Mouse (Mus musculus): ENCODE data around the gene Nrip1. TPM values are rescaled to one million over a fixed set of nuclear protein-coding genes. Genes with fewer than 3 reads are reported as not detected.

The Nrip1 gene
- total and polyA plus RNA-seq, 2 experiments from 2014 or later: 29.5 to 33.7 TPM

DNA sequence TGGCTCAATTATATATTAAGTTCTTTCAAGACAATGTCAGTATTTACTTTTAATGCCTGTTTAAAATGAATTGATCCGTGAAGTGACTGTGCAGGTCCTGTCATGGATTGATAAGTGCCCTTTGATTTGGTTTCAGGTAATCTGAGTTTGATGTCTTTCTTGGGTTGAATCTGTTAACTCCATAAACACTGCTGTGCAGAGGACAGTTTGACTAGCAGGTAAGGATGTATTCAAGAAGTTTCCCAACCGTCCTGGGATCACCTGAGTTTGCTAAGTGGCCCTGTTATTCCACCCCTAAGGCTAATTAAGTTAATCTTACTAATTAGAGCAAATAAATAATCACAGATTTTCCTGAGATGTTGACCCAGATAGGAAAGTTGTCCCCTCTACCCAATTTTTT is 84.1 kb downstream of the Nrip1 start:
- no peaks in the 10 kb centered on the region for H3K27me3 ChIP-seq (ENCODE audit: insufficient read depth, low read length)
- no peak overlapping the region for H3K4me3 ChIP-seq (ENCODE audit: low read depth, low read length)
- WGBS: 79% methylated on average over 2 of the region's 2 CpGs
- no peaks in the 10 kb centered on the region for H3K4me1 ChIP-seq (ENCODE audit: insufficient read depth, low read length)
- H3K4me2 ChIP-seq (ENCODE audit: low read depth, low read length, poor library complexity, severe bottlenecking): no peak overlapping the region
- no peak for DNase-seq (ENCODE audit: low spot score)
- no peak for ATAC-seq (ENCODE audit: low FRiP score)
- peaks cover 26% of the 10 kb centered on the region for H3K36me3 ChIP-seq (ENCODE audit: insufficient read depth, low read length)
- no peak overlapping the region for H3K27ac ChIP-seq (ENCODE audit: low read depth, low read length)
- no peak overlapping the region for H3K9ac ChIP-seq (replicated peaks; ENCODE audit: low read length, poor library complexity, severe bottlenecking)
- no peak for TF ChIP-seq CTCF (IDR thresholded peaks at IDR 0.05)
- H3K9me3 ChIP-seq (ENCODE audit: low read length): no peaks in the 10 kb centered on the region

DNA sequence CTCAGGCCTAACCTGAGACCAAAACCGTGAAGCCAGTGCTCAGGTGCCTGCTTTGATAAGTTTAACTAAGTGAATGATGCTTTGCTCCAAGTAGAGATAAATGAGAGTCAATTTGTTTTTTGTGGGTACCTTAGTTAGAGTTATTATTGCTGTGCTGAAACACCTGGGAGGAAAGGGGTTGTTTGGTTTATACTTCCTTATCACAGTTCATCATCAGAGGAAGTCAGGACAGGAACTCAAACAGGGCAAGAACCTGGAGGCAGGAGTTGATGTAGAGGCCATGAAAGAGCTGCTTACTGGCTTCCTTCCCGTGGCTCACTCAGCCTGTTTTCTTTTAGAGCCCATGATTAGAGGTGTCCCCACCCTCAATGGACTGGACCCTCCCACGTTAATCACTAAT is 89.8 kb downstream of the Nrip1 start:
- DNase-seq (ENCODE audit: low spot score) (no peak), ATAC-seq (ENCODE audit: low FRiP score) (no peak)
- no peak overlapping the region for H3K4me2 ChIP-seq (ENCODE audit: low read depth, low read length, poor library complexity, severe bottlenecking)
- H3K27me3 ChIP-seq (ENCODE audit: insufficient read depth, low read length): no peaks in the 10 kb centered on the region
- no peak overlapping the region for H3K9ac ChIP-seq (replicated peaks; ENCODE audit: low read length, poor library complexity, severe bottlenecking)
- no peak overlapping the region for H3K27ac ChIP-seq (ENCODE audit: low read depth, low read length)
- H3K4me3 ChIP-seq (ENCODE audit: low read depth, low read length): no peak overlapping the region
- 70% methylated on average over 3 of the region's 3 CpGs for WGBS
- H3K36me3 ChIP-seq (ENCODE audit: insufficient read depth, low read length): no peaks in the 10 kb centered on the region
- H3K4me1 ChIP-seq (ENCODE audit: insufficient read depth, low read length): no peaks in the 10 kb centered on the region
- H3K9me3 ChIP-seq (ENCODE audit: low read length): no peaks in the 10 kb centered on the region
- TF ChIP-seq CTCF (IDR thresholded peaks at IDR 0.05): no peak

DNA sequence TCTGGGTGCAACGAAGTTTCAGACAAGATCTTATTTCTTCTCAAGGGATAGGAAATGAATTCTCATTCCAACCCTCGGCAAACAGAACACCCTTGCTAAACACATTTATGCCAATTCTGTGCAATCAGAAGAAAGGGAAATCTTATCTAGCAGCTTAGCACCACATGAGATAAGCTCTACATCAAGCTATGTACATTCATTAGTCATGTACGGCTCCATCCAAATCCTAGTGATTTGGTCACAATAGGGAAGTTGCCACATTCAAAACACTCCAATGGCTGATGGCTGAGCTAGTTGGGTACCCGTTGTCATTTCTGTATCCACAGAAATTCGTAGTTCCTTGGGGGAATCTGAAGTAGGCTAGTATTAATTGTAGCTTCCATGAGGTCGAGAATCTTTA is 91.8 kb downstream of the Nrip1 start:
- no peak overlapping the region for H3K9ac ChIP-seq (replicated peaks; ENCODE audit: low read length, poor library complexity, severe bottlenecking)
- H3K4me3 ChIP-seq (ENCODE audit: low read depth, low read length): no peak overlapping the region
- H3K27me3 ChIP-seq (ENCODE audit: insufficient read depth, low read length): no peaks in the 10 kb centered on the region
- H3K4me2 ChIP-seq (ENCODE audit: low read depth, low read length, poor library complexity, severe bottlenecking): no peak overlapping the region
- H3K36me3 ChIP-seq (ENCODE audit: insufficient read depth, low read length): no peaks in the 10 kb centered on the region
- 81% methylated on average over 6 of the region's 6 CpGs for WGBS
- ATAC-seq (ENCODE audit: low FRiP score): no peak
- H3K4me1 ChIP-seq (ENCODE audit: insufficient read depth, low read length): no peaks in the 10 kb centered on the region
- no peaks in the 10 kb centered on the region for H3K9me3 ChIP-seq (ENCODE audit: low read length)
- TF ChIP-seq CTCF (IDR thresholded peaks at IDR 0.05): no peak
- DNase-seq (ENCODE audit: low spot score): no peak
- H3K27ac ChIP-seq (ENCODE audit: low read depth, low read length): no peak overlapping the region

- H3K27me3 ChIP-seq (ENCODE audit: insufficient read depth, low read length): no peaks in the 10 kb centered on the region
- WGBS: 91% methylated on average over 8 of the region's 8 CpGs
- TF ChIP-seq CTCF (IDR thresholded peaks at IDR 0.05): no peak
- H3K27ac ChIP-seq (ENCODE audit: low read depth, low read length): no peak overlapping the region
- H3K4me1 ChIP-seq (ENCODE audit: insufficient read depth, low read length): no peaks in the 10 kb centered on the region
- ATAC-seq (ENCODE audit: low FRiP score) (no peak), DNase-seq (ENCODE audit: low spot score) (no peak)
- no peak overlapping the region for H3K4me2 ChIP-seq (ENCODE audit: low read depth, low read length, poor library complexity, severe bottlenecking)
- H3K36me3 ChIP-seq (ENCODE audit: insufficient read depth, low read length): no peaks in the 10 kb centered on the region
- no peak overlapping the region for H3K9ac ChIP-seq (replicated peaks; ENCODE audit: low read length, poor library complexity, severe bottlenecking)
- H3K9me3 ChIP-seq (ENCODE audit: low read length): no peaks in the 10 kb centered on the region
- H3K4me3 ChIP-seq (ENCODE audit: low read depth, low read length): no peak overlapping the region
Observed at GRCm38 (mm10) chr16:76280365-76280764, 93.3 kb downstream of the Nrip1 start.

DNA sequence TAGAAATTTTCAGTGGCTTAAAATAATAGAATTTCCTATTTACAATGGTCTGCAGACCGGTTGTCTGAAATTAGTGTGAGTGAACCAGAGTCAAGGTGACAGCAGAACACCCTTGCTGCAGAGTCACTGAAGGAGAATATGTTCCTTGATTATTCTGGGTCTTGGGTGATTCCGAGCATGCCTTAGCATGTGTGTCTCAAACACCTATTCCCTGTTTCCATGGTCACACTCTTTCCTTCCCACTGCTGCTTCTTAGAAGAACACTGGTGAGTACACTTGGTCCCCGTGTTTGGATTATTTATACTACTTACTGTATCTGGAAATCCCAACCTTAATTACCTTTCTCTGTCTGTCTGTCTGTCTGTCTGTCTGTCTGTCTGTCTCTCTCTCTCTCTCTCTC is 97.4 kb downstream of the Nrip1 start:
- 89% methylated on average over 3 of the region's 3 CpGs for WGBS
- no peak for ATAC-seq (ENCODE audit: low FRiP score)

DNA sequence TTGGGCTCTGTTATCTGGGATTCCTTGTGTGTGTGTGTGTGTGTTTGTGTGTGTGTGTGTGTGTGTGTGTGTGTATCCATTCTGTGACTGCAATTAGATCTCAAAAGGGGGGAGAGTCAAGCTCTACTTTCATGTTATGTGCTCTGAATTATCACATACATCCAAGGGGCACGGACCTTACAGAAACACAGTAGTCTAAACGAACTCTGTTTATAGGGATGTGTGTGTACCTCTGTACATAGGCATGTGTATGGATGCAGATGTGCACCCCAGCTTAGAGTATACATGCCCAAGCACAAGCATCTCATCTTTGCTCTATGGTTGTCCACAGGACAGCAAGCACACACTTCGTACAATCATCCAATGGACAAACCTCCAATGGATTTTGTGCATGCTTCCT is 98.0 kb downstream of the Nrip1 start:
- ATAC-seq (ENCODE audit: low FRiP score): no peak
- Histone ChIP-seq H3K4me3 (ENCODE audit: low read depth, low read length) (no peak overlapping the region), H3K9ac (replicated peaks; ENCODE audit: low read length, poor library complexity, severe bottlenecking) (no peak overlapping the region), H3K36me3 (ENCODE audit: insufficient read depth, low read length) (no peaks in the 10 kb centered on the region), H3K4me1 (ENCODE audit: insufficient read depth, low read length) (no peaks in the 10 kb centered on the region), H3K4me2 (ENCODE audit: low read depth, low read length, poor library complexity, severe bottlenecking) (no peak overlapping the region), H3K27ac (ENCODE audit: low read depth, low read length) (no peak overlapping the region), H3K9me3 (ENCODE audit: low read length) (no peaks in the 10 kb centered on the region), H3K27me3 (ENCODE audit: insufficient read depth, low read length) (no peaks in the 10 kb centered on the region)
- DNase-seq (ENCODE audit: low spot score): no peak
- no peak for TF ChIP-seq CTCF (IDR thresholded peaks at IDR 0.05)
- WGBS: 90% methylated on average over 3 of the region's 3 CpGs

More for the DNA sequence above, 97.4 kb downstream of the Nrip1 start:
- no peak overlapping the region for H3K9ac ChIP-seq (replicated peaks; ENCODE audit: low read length, poor library complexity, severe bottlenecking)
- H3K27ac ChIP-seq (ENCODE audit: low read depth, low read length): no peak overlapping the region
- H3K4me1 ChIP-seq (ENCODE audit: insufficient read depth, low read length): no peaks in the 10 kb centered on the region
- no peak for TF ChIP-seq CTCF (IDR thresholded peaks at IDR 0.05)
- H3K36me3 ChIP-seq (ENCODE audit: insufficient read depth, low read length): no peaks in the 10 kb centered on the region
- H3K4me2 ChIP-seq (ENCODE audit: low read depth, low read length, poor library complexity, severe bottlenecking): no peak overlapping the region
- H3K9me3 ChIP-seq (ENCODE audit: low read length): no peaks in the 10 kb centered on the region
- no peak overlapping the region for H3K4me3 ChIP-seq (ENCODE audit: low read depth, low read length)
- no peaks in the 10 kb centered on the region for H3K27me3 ChIP-seq (ENCODE audit: insufficient read depth, low read length)
- DNase-seq (ENCODE audit: low spot score): no peak

Data from midbrain, postnatal 0 days (tissue).